Mouse (Mus musculus): Measurements from ENCODE around the gene Dzip3. TPM values are rescaled to one million over a fixed set of nuclear protein-coding genes. Genes with fewer than 3 reads are reported as not detected.

The Dzip3 gene
- 10.8 TPM for total RNA-seq (2023)

GRCm38 (mm10) chr16:48993559-48994342 is at the start of gene Dzip3, which contains the start of gene Cip2a:
Gene Dzip3 (minus strand): TSS chr16:48994165.
Gene Cip2a (plus strand): TSS chr16:48994185.

Other genes starting within 250 kb of the Dzip3 start
- 97.5 TPM for gene Trat1, start 222.1 kb downstream of the Dzip3 start, total RNA-seq (2023)
- gene Retnlb, start 177.3 kb downstream of the Dzip3 start, total RNA-seq (2023) = not detected
- gene Retnla, start 151.6 kb downstream of the Dzip3 start, total RNA-seq (2023) = not detected
- gene Retnlg, start 121.5 kb downstream of the Dzip3 start, total RNA-seq (2023) = 7.2 TPM
- 12.7 TPM for gene Cip2a, start within 50 bp of the Dzip3 start, total RNA-seq (2023)
- not detected for gene Myh15, start 63.3 kb upstream of the Dzip3 start, total RNA-seq (2023)